Mouse (Mus musculus) adrenal gland, postnatal 14 days (tissue): ENCODE data around the gene Mrpl36. TPM values are rescaled to one million over a fixed set of nuclear protein-coding genes. Genes with fewer than 3 reads are reported as not detected.

Source experiments
- DNase-seq: peaks from one replicate; pipeline ENCODE4 v3.0.0; 2021; ENCODE audit warnings: mixed read lengths
- total RNA-seq: library from RNA; stranded (reverse); gene quantifications from 2 replicates; pipeline ENCODE4 v1.2.3, GENCODE M21; 2021

The Mrpl36 gene
- total RNA-seq, 1 experiment from 2014 or later, result 63.2 TPM

DNA sequence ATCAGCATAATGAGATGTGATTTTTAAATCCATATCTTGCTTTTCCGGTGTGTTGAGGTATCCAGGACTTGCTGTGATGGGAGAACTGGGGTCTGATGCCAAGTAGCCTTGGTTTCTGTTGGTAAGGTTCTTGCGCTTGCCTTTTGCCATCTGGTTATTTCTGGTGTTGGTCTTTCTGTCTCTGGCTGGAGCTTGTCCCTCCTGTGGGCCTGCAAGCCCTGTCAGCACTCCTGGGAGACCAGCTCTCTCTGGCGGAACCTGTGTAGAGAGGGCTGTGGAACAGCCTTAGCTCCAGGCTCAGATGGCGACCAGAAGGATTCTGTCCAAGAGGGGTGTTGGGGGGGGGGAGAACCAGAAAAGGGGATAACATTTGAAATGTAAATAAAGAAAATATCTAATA is 18.4 kb downstream of the Mrpl36 start:
- no peak for DNase-seq

DNA sequence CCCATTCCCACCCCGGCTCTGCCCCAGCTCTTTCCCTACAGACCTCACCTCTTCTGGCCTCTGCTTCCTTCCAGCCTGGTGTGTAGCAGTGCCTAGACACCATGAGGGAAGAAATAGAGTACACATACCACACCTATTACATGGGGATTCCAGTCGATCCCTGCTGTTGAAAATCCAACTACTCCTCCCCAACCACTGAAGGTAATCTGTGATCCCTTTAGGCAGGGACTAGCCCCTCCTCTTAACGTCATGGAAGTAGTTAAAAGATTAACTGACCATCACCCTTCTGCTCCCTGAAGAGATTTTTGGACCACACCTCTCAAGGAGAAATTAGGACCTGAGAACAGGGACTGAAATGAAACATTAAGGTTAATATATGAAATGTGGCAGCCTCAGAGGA is 18.9 kb downstream of the Mrpl36 start:
- DNase-seq, result no peak

DNA sequence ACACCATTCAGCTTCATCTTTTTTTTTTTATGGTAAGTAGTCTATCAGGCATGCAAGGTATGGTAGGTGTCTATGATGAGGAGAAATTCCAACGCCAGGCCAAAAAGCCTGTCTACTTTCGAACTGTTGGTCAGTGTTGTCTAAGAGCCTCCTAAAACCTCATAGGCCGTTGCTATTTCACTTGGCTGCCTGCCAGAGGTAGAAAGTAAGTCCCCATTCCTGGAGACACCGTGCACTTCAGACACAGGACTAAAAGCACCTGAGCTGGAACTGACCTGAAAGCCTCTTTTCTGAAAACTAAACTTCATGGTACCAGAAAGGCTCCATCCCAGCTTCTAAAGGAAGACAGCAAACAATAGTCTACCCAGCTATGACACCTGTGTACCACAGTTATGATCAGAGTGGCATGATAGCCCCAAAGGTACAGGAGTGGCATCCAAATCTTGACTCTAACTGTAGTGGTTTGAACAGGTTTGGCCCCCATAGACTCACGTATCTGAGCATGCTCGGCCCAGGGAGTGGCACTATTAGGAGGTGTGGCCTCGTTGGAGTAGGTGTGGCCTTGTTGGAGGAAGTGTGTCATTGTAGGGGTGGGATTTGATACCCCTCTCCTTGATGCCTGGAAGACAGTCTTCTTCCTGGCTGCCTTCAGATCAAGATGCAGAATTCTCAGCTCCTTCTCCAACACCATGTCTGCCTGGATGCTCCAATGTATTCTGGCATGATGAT is 19.8 kb downstream of the Mrpl36 start:
- no peak for DNase-seq

DNA sequence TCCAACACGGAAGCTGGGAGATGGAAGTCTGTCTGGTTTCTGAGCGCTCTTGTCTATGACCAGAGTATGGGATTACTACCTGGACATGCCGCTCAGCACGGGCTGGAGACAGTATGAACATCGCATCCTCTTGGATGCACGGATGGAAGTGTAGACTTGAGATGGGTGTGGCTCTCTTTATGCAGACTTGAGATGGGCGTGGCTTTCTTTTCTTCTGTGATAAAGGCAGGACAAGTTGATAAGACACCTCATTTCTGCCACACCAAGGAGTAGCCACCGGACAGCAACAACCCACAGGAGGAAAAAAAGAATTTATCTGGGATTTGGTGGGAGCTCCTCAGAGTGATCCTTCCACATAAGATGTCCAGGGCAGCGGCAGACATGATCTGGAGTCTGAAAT is 22.4 kb downstream of the Mrpl36 start:
- DNase-seq, result no peak

DNA sequence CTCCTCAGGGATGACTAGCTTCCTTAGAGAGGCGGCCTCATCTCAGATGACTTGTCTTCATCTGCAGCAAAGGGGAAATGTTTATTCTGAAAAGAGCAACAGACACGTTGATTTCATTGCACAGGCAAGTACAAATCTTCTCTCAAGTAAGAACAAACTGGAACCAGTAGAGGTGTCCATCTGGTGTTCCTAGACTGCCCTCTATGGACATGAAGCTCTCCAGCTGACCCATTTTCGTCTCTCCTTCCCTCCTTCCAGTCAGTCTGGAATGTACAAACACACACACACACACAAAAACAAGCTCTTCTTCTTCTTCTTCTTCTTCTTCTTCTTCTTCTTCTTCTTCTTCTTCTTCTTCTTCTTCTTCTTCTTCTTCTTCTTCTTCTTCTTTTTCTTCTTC is 23.6 kb downstream of the Mrpl36 start:
- DNase-seq, result no peak

DNA sequence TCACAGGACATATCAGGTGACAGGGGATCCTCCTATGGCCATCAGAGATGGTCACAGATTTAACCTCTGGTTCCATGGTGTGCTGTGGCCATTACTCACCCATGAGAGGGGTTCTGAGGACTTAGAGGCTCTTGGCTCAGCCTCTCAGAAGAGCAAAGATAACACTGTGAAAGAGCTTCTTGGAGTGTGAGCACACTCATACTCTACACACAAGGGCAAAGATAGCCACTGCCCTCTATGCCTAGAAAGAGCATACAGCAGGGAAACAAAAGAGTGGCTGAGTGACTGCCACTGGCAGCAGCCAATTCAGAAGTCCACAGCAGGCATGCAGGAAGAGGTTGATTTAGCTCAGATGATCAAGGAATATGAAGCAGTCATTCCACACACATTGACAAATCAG is 24.2 kb downstream of the Mrpl36 start:
- no peak for DNase-seq

DNA sequence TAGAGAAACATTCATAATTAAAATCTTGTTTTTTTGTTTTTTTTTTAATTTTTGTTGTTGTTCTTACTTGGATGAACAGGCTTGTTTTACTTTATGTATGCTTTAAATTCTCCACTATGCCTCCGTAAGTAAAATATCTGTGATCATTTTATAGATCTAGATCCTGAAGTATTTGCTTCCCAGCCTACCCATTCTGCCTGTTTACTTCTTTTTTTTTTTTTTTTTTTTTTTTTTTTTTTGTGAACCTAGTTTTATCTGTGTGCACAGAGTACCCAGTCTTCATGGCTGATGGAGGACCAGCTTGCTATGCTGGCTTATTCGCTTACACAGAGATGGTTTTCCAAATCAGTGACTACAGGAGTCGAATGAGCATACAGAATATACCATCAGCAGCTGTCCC is 28.8 kb downstream of the Mrpl36 start:
- no peak for DNase-seq

DNA sequence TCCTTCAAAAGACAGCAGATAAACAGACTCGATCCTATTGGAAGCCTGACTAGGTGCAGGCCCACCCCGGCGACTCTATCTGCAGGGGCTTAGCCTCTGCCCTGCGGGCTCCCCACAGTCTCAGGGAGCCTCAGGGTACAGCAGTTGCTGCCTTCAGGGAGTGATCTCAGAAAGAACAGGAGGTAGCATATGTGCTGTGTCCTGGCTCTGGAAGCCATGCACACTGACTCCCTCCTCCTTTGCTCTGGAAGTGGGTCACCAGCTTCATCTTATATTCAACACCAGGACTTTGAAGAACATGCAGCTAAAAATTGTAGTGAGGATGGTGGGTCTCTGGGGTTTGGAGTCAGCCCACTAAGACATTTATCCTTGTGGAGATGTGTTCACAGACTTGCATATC is 45.1 kb downstream of the Mrpl36 start:
- DNase-seq, result no peak

DNA sequence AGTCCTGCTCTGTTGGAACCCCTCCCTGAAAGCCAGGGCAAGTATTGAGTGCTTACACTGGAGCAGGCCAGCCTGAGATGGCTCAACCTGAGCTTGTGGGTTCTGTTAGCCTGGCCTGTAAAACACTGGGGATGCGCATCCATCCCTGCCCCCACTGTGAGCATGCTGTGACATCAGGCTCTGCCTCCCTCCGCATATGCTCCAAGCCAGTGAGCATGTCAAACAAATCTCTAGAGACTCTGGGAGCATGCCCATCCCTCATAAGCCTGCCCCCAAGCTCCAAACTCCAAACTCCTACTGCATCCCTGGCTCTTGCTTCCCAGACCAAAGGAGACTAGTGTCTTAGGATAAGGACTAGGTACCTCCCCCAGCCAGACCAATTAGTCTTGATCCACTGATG is 46.3 kb downstream of the Mrpl36 start:
- no peak for DNase-seq

DNA sequence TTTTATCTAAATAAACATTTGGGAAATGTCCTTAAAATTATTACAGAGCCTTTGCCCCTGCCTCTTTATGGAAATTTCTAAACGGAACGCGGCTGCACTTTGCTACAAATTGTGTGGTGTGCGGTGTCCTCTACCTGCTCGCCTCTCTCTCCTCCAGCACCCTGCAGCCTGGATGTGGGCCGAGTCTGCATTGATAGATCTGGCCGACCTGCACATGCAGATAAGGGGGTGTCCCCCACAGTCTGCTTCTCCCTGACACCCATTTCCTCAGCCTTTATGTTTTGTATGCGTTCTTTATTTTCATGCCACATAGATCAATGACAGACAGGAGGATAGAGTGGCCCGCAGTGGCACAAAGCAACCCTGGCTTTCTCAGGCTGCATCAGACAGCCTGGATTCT is 49.3 kb downstream of the Mrpl36 start:
- no peak for DNase-seq

Other genes starting within 250 kb of the Mrpl36 start
- not detected in 2 replicates for gene Irx4, start 68.0 kb upstream of the Mrpl36 start, total RNA-seq
- 425 and 429 TPM in 2 replicates for gene Ndufs6, start within 50 bp of the Mrpl36 start, total RNA-seq
- 17.3 and 18.9 TPM in 2 replicates for gene Lpcat1, start 138.7 kb downstream of the Mrpl36 start, total RNA-seq
- 0.11 TPM in 1 of 2 replicates, not detected in the other for gene Slc6a3, start 208.2 kb downstream of the Mrpl36 start, total RNA-seq